Mouse (Mus musculus) liver, embryonic 12.5 days (tissue): Measurements from ENCODE around the gene Bcl2a1c. TPM values are rescaled to one million over a fixed set of nuclear protein-coding genes. Genes with fewer than 3 reads are reported as not detected.

Source experiments
- ATAC-seq: fragments of 200-750 bp; cut with Nextera tagmentation; 2 replicates; pipeline ENCODE4 v1.8.0; 2017; ENCODE audit warnings: moderate number of reproducible peaks, mild to moderate bottlenecking, moderate library complexity
- H3K27ac ChIP-seq: fragments of 300-500 bp; sonication (generic); 2 replicates; pipeline ENCODE4 v1.5.1; 2016; ENCODE audit warnings: mild to moderate bottlenecking
- H3K27me3 ChIP-seq: fragments of 300-500 bp; sonication (generic); replicated peaks from 2 replicates; pipeline ENCODE4 v1.6.1; 2016; ENCODE audit warnings: mild to moderate bottlenecking, moderate library complexity
- H3K36me3 ChIP-seq: fragments of 300-500 bp; sonication (generic); 2 replicates; pipeline ENCODE4 v1.6.1; 2016; ENCODE audit warnings: mild to moderate bottlenecking, moderate library complexity
- H3K4me1 ChIP-seq: fragments of 300-500 bp; sonication (generic); 2 replicates; pipeline ENCODE4 v1.6.1; 2016
- H3K4me2 ChIP-seq: fragments of 300-500 bp; sonication (generic); 2 replicates; pipeline ENCODE4 v1.6.1; 2016; ENCODE audit warnings: mild to moderate bottlenecking, moderate library complexity
- H3K4me3 ChIP-seq: fragments of 300-500 bp; sonication (generic); 2 replicates; pipeline ENCODE4 v1.5.1; 2016; ENCODE audit warnings: mild to moderate bottlenecking, moderate library complexity
- H3K9ac ChIP-seq: fragments of 300-500 bp; sonication (generic); 2 replicates; pipeline ENCODE4 v1.6.1; 2016; ENCODE audit warnings: mild to moderate bottlenecking, moderate library complexity
- H3K9me3 ChIP-seq: fragments of 300-500 bp; sonication (generic); replicated peaks from 2 replicates; pipeline ENCODE4 v1.6.1; 2016; ENCODE audit warnings: mild to moderate bottlenecking, moderate library complexity
- WGBS: fragments of 180-500 bp; shearing (Covaris S2); methylation state at CpG from one replicate; pipeline ENCODE4 v1.1.7; 2016; ENCODE audit not compliant: insufficient replicate concordance; 5-methylcytosine and 5-hydroxymethylcytosine counted together
- polyA plus RNA-seq: library from polyadenylated mRNA; unstranded; fragments of >200 nt; fragmentation: Nextera tagmentation; extraction: Ambion mirVana; gene quantifications from 2 replicates; pipeline ENCODE4 v1.2.1, GENCODE M21; 2016

Gene Bcl2a1c
- polyA plus RNA-seq, 1 experiment from 2014 or later: not detected

DNA sequence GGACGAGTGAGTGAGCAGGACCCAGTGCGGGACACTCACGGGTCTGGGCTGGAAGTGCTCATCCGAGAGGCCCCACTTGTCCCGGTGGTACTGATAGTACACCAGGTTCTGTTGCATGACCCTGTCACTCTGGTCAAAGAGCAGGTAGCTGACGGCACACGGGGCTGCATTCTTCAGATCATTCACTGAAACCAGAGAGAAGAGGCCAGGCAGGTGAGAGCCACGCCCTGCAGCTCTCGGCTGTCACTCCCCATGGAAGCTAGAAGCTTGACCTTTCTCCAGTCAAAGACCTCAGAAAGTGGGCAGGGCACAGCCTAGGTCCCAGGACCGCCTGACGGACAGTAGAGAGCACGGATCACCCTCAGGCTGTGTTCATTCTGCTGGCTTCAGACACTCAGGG lies 49.9 kb downstream of the Bcl2a1c start:
- no peak overlapping the region for H3K4me2 ChIP-seq
- ATAC-seq: no peak
- no peaks in the 10 kb centered on the region for H3K4me1 ChIP-seq
- H3K9ac ChIP-seq: no peak overlapping the region
- H3K27ac ChIP-seq: no peak overlapping the region
- 75% methylated on average over 12 of the region's 12 CpGs for WGBS
- H3K9me3 ChIP-seq: no peaks in the 10 kb centered on the region
- H3K4me3 ChIP-seq: no peak overlapping the region
- H3K36me3 ChIP-seq: peaks cover 41% of the 10 kb centered on the region
- no peaks in the 10 kb centered on the region for H3K27me3 ChIP-seq

Other genes starting within 250 kb of the Bcl2a1c start
- 33.2 and 33.8 TPM in 2 replicates for gene Crtap, start 60.5 kb downstream of the Bcl2a1c start, polyA plus RNA-seq
- 16.7 and 17.7 TPM in 2 replicates for gene Glb1, start 70.9 kb downstream of the Bcl2a1c start, polyA plus RNA-seq
- gene Tmppe, start 71.0 kb downstream of the Bcl2a1c start, polyA plus RNA-seq: 4.7 and 4.8 TPM in 2 replicates
- gene Ccr4, start 174.8 kb downstream of the Bcl2a1c start, polyA plus RNA-seq: not detected in 2 replicates
- 0.18 and 0.22 TPM in 2 replicates for gene C130032M10Rik, start 185.6 kb downstream of the Bcl2a1c start, polyA plus RNA-seq
- 1.7 and 2.0 TPM in 2 replicates for gene Trim71, start 234.2 kb downstream of the Bcl2a1c start, polyA plus RNA-seq